Mouse (Mus musculus) spleen, adult 2 months (tissue): ENCODE data around the gene Camsap2. TPM values are rescaled to one million over a fixed set of nuclear protein-coding genes. Genes with fewer than 3 reads are reported as not detected.

ENCODE experiments used
- DNase-seq, 2 experiments: peaks; one replicate each; pipeline versions ENCODE4 v3.0.0 to v3.0.0-alpha.2; 2012 to 2021; ENCODE audit warnings: low spot score in 2 of 2, low read depth in 1 of 2
- H3K27ac ChIP-seq: fragments of 200-500 bp; 2 replicates; pipeline ENCODE4 v1.5.1; 2012; ENCODE audit warnings: low read length, inconsistent platforms; ENCODE audit not compliant: insufficient read depth
- H3K27me3 ChIP-seq: fragments of 200-500 bp; 2 replicates; pipeline ENCODE4 v1.6.1; 2012; ENCODE audit warnings: mild to moderate bottlenecking, moderate library complexity, low read length, inconsistent platforms; ENCODE audit not compliant: control insufficient read depth, insufficient read depth
- H3K36me3 ChIP-seq: fragments of 200-500 bp; 2 replicates; pipeline ENCODE4 v1.6.1; 2012; ENCODE audit warnings: mild to moderate bottlenecking, low read length, inconsistent platforms; ENCODE audit not compliant: control insufficient read depth, insufficient read depth
- H3K4me1 ChIP-seq: fragments of 200-500 bp; 2 replicates; pipeline ENCODE4 v1.6.1; 2011; ENCODE audit warnings: inconsistent platforms; ENCODE audit not compliant: control insufficient read depth, insufficient read depth, insufficient read length
- H3K4me3 ChIP-seq: fragments of 200-500 bp; 2 replicates; pipeline ENCODE4 v1.5.1; 2011; ENCODE audit warnings: mild to moderate bottlenecking, inconsistent platforms; ENCODE audit not compliant: insufficient read depth, insufficient read length; ENCODE audit errors: extremely low read depth
- CTCF ChIP-seq: fragments of 200-500 bp; IDR thresholded peaks from 2 replicates; pipeline ENCODE4 v1.5.1; 2011; ENCODE audit warnings: mild to moderate bottlenecking, inconsistent platforms; ENCODE audit not compliant: insufficient read depth, insufficient read length, insufficient replicate concordance; ENCODE audit errors: extremely low read depth
- POLR2A ChIP-seq: fragments of 200-500 bp; IDR thresholded peaks from 2 replicates; pipeline ENCODE4 v1.6.1; 2011; ENCODE audit warnings: low read depth, low read length, inconsistent platforms
- WGBS: fragments of 180-500 bp; shearing (Covaris S2); methylation state at CpG from one replicate; pipeline ENCODE4 v1.1.7; 2018; 5-methylcytosine and 5-hydroxymethylcytosine counted together
- polyA plus RNA-seq: library from polyadenylated mRNA; depleted of rRNA; stranded (reverse); fragments of >200 nt; gene quantifications from 2 replicates; pipeline ENCODE4 v1.2.3, GENCODE M21; 2012

The Camsap2 gene
- polyA plus RNA-seq, 1 experiment, result 4.3 TPM

DNA sequence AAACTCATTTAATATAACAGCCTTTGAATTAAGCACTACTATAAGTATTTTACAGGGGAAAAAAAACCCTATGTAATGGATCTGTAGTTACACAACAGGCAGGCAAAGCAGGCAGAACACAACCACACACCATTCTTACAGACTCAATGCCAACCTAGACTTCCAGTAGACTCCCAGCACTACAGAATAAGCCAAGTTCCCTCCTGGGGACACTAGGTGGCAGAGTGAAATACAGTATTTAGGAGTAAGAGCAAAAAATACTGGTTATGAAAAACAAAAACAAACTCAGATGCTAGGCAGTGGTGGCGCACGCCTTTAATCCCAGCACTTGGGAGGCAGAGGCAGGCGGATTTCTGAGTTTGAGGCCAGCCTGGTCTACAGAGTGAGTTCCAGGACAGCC lies 39.5 kb downstream of the Camsap2 start:
- Histone ChIP-seq H3K27me3 (no peaks in the 10 kb centered on the region), H3K4me3 (no peak overlapping the region), H3K36me3 (peaks cover 6% of the 10 kb centered on the region), H3K4me1 (no peaks in the 10 kb centered on the region), H3K27ac (no peak overlapping the region)
- WGBS, result 67% methylated on average over 3 of the region's 3 CpGs
- TF ChIP-seq CTCF (no peak), POLR2A (no peak)
- peak in 1 of 2 experiments; percentile 10 for DNase-seq

DNA sequence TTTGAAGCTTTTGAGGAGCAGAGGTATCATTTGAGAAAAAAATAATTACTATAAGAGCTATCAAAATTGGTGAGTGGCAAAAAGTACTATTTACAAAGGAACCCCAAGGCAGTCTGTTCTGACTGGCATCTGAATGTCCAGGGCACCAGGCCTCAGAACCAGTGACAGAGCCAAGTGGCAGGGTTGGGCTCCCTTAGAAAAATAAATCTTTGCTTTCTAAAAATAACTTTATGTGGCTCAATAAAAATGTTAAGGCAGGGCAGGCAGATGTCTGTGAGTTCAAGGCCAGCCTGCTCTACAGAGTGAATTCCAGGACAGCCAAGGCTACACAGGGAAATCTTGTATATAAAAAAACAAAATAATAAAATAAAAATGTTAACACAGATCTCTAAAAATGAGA lies 51.9 kb downstream of the Camsap2 start:
- no peak for DNase-seq
- Histone ChIP-seq H3K4me3 (no peak overlapping the region), H3K27ac (no peak overlapping the region), H3K27me3 (no peaks in the 10 kb centered on the region), H3K4me1 (no peaks in the 10 kb centered on the region), H3K36me3 (peaks cover 2% of the 10 kb centered on the region)
- TF ChIP-seq CTCF, result no peak
- no peak for TF ChIP-seq POLR2A

- no peaks in the 10 kb centered on the region for H3K4me1 ChIP-seq
- H3K4me3 ChIP-seq, result no peak overlapping the region
- no peak overlapping the region for H3K27ac ChIP-seq
- H3K36me3 ChIP-seq, result peaks cover 4% of the 10 kb centered on the region; the same call in 1 of the 2 replicates
- 62% methylated on average over 1 of the region's 1 CpGs for WGBS
- no peak for TF ChIP-seq POLR2A
- TF ChIP-seq CTCF, result no peak
- H3K27me3 ChIP-seq, result no peaks in the 10 kb centered on the region
- DNase-seq, result no peak
Observed at GRCm38 (mm10) chr1:136289803-136290202, 56.1 kb downstream of the Camsap2 start.

- no peak overlapping the region for H3K27ac ChIP-seq
- peaks cover 55% of the 10 kb centered on the region for H3K36me3 ChIP-seq
- H3K4me3 ChIP-seq, result no peak overlapping the region
- 90% methylated on average over 8 of the region's 8 CpGs for WGBS
- H3K27me3 ChIP-seq, result no peaks in the 10 kb centered on the region
- TF ChIP-seq CTCF (no peak), POLR2A (no peak)
- DNase-seq, result no peak
- H3K4me1 ChIP-seq, result no peaks in the 10 kb centered on the region
Observed at GRCm38 (mm10) chr1:136277366-136277765, 68.5 kb downstream of the Camsap2 start.

DNA sequence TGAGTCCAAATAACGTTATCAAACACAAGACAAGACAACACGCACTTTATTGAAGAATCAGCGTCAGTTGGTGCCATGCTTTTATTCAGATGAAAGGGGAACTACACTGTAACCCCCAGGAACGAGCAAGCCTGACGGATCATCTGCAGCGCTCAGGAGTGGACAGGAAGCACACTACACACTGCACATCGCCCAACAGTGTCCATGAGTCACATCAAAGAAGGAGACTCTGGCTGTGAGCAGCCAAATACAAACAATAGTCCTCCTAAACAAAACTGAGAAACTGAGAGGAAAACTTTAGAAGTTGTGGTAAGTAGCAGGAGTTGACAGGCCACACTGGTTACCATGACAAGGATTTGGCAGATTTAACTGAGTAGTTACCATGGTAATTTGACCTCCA lies 77.7 kb downstream of the Camsap2 start:
- TF ChIP-seq CTCF, result no peak
- no peak for TF ChIP-seq POLR2A
- H3K4me3 ChIP-seq, result no peak overlapping the region
- peaks cover 25% of the 10 kb centered on the region for H3K36me3 ChIP-seq
- WGBS, result 76% methylated on average over 7 of the region's 7 CpGs
- no peak overlapping the region for H3K27ac ChIP-seq
- H3K4me1 ChIP-seq, result no peaks in the 10 kb centered on the region
- H3K27me3 ChIP-seq, result no peaks in the 10 kb centered on the region
- no peak for DNase-seq

DNA sequence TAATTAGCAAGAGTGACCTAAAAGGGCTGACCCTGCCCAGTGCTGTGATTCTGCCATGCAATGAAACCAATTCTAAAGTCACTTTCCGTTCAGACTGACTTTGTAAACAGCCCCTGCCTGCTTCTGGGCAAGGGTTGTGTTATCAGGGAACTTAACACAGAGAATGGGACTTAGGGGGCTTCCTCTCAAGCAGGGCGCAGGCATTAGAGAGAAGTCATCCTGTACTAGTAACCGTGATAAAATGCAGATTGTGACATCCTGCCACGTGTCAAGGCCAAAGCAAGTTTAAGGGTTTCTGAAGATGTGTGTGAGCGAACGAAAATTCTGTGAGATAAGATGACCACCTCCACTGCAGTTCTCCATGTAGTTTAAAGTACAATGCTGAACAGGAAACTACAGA lies 79.8 kb downstream of the Camsap2 start:
- H3K27me3 ChIP-seq, result no peaks in the 10 kb centered on the region
- H3K4me3 ChIP-seq, result no peak overlapping the region
- no peak for TF ChIP-seq POLR2A
- TF ChIP-seq CTCF, result no peak
- H3K36me3 ChIP-seq, result peaks cover 9% of the 10 kb centered on the region
- WGBS, result 60% methylated on average over 6 of the region's 6 CpGs
- no peak overlapping the region for H3K27ac ChIP-seq
- H3K4me1 ChIP-seq, result no peaks in the 10 kb centered on the region
- DNase-seq, result no peak

GRCm38 (mm10) chr1:136263355-136263754 lies 82.5 kb downstream of the Camsap2 start:
- 59% methylated on average over 5 of the region's 5 CpGs for whole genome bisulfite sequencing
- H3K27ac ChIP-seq, result no peak overlapping the region
- H3K4me3 ChIP-seq, result no peak overlapping the region
- DNase-seq, result no peak
- peaks cover 14% of the 10 kb centered on the region for H3K27me3 ChIP-seq
- peaks cover 14% of the 10 kb centered on the region for H3K4me1 ChIP-seq
- no peaks in the 10 kb centered on the region for H3K36me3 ChIP-seq
- TF ChIP-seq POLR2A (no peak), CTCF (no peak)

GRCm38 (mm10) chr1:136260635-136261238 lies 85.2 kb downstream of the Camsap2 start, which contains the start of gene Gpr25:
Gene Gpr25, minus strand, starts transcription at chr1:136260873.
- Histone ChIP-seq H3K27me3 (peaks cover 14% of the 10 kb centered on the region), H3K4me3 (peak within 1 kb of the TSS; percentile 17; the same call in 1 of the 2 replicates), H3K4me1 (peaks cover 14% of the 10 kb centered on the region), H3K27ac (no peak within 1 kb of the TSS), H3K36me3 (no peaks in the 10 kb centered on the region)
- WGBS, result 20% methylated on average over 28 of the region's 28 CpGs
- TF ChIP-seq CTCF (no peak), POLR2A (no peak)
- no peak for DNase-seq
